Mouse (Mus musculus): ENCODE results near the gene Sema3a.

DNA sequence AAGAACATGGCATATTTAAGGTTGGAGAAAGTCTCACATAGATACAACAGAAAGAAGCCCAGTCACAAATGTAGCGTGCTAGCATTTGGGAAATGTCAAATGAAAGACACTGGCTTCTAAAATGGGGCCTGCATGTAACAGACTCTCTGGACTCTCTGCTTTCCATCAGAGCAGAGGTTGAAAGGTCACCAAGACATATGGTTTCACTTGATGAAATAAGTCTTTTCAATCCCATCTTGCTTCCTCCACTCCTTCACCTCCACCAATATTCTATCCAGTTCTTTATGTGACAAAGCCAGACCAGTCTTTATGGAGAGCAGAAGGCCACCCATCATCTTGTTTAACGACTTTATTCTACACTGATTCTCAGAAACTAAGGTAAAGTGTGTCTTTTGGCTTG lies 363.5 kb downstream of the Sema3a start:
- TF ChIP-seq HCFC1 (IDR thresholded peaks at IDR 0.05; ENCODE audit: borderline replicate concordance, insufficient read depth, low read length) (no peak), ZC3H11A (IDR thresholded peaks at IDR 0.05; ENCODE audit: borderline replicate concordance, low read depth, low read length) (no peak), ZNF384 (IDR thresholded peaks at IDR 0.05; ENCODE audit: low read depth, low read length) (no peak), MAFK (IDR thresholded peaks at IDR 0.05; ENCODE audit: insufficient read depth, low read depth, low read length) (no peak)

All from ES-E14 (cell line).